Mouse (Mus musculus) heart, adult 8-10 months (tissue): ENCODE data around the gene Fam178b. TPM values are rescaled to one million over a fixed set of nuclear protein-coding genes. Genes with fewer than 3 reads are reported as not detected.

Source experiments
- DNase-seq: peaks from one replicate; pipeline ENCODE4 v3.0.0; 2022; ENCODE audit warnings: low spot score
- total RNA-seq, 4 experiments: library from RNA; stranded (reverse); gene quantifications; 2 replicates each; pipeline ENCODE4 v1.2.4; 2022

Fam178b gene
- total RNA-seq, 4 experiments from 2014 or later, result 0.44 to 0.62 TPM; not detected in 2

DNA sequence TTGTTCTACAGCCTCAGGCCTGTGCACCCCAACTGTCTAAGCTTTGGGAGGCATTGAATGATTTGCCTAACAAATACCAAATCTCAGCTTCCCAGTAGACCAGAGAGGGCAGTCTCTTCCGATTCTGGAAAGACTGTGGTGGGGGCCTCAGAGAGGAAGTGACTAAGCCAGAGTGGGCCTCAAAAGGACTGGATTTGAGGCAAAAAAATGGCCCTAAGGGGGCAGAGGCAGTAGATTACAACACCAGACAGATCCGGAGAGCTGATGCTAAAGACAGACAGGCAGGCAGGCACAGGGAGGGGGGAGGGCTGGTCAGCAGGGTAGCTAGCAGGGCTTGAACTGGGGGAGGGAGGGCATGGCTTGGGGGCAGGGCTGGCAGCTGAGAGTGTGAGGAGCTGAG, 116.6 kb downstream of the Fam178b start:
- DNase-seq, result no peak

DNA sequence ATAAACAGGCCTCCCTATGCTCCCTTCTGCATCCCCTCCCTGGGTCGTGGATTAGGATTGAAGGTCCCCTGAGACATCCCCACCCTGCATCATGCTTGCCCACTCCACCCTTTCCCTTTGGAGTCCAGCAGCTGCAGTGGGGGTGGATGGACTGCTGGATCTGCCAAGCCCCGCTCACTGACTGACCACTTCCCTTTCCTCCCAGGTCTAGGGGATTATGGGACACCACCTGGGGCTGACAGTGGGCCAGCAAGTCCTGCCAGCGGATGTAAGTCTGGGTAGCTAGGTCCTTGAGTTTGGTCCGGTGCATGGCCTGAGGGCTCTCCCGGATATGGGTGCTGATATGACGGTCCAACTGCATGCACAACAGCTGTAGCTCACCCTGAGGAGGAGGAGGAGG, 118.9 kb downstream of the Fam178b start:
- DNase-seq, result peak; percentile 74

DNA sequence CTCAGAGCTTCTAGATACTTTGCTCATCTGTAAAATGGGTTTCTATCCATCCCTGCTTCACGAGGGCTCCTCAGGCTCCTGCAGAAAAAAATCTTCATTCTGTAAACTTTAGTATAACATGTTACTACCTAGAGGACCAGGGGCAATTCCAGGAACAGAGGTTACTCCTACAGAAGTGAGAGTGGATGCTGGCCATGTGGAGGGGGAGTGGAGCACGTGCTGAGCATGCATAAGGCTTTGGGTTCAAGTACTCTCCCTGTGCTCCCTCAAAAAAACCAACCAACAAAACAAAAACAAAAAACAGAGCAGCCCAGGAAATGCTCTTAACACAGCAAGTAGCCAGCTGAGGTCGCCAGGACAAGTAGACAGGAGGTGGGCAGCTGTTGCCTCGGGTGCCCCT, 119.4 kb downstream of the Fam178b start:
- no peak for DNase-seq

DNA sequence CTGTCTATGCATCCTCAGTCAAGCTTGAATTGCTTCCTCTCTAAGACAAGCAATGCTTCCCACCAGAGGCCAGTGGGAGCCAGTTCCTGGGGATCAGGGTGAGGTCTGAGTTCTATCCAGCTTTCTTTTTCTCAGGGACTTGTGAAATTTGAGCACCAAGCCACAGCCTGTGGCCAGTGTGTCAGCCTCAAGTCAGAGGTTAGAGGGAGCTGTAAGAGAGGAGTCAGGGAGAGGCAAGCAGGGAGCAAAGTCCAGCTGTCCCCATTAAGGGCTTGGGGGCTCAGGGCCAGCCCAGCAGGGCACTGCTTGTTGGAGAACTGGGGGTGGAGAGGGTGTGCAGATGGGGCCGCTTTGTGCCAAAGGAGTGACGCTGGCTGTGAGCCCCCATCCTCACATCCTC, 119.8 kb downstream of the Fam178b start:
- no peak for DNase-seq

- no peak for DNase-seq
These were observed 120.6 kb downstream of the Fam178b start for GRCm38 (mm10) chr1:36562388-36562787.

DNA sequence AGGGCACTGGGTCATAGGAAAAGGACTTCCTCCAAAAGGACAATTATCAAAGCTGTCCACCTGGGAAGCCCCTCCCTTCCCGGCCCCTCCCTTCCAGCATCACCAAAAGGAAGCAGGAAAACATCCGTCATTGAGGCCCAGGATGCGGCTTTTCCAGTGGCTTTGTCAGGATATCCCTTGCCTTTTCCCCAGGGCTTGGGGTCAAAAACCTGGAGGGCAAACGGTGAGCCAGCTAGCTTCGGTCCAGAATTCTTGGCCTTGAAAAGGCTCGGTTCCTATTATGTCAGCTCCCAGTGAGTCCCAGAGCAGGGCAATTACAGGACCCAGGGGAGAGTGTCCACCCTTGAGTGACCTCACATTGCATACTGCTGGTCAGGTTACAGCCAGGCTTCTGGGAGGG, 122.1 kb downstream of the Fam178b start:
- DNase-seq, result peak; percentile 74

GRCm38 (mm10) chr1:36559888-36560287, 123.1 kb downstream of the Fam178b start:
- DNase-seq, result no peak

GRCm38 (mm10) chr1:36559256-36559655, 123.7 kb downstream of the Fam178b start:
- DNase-seq, result no peak

DNA sequence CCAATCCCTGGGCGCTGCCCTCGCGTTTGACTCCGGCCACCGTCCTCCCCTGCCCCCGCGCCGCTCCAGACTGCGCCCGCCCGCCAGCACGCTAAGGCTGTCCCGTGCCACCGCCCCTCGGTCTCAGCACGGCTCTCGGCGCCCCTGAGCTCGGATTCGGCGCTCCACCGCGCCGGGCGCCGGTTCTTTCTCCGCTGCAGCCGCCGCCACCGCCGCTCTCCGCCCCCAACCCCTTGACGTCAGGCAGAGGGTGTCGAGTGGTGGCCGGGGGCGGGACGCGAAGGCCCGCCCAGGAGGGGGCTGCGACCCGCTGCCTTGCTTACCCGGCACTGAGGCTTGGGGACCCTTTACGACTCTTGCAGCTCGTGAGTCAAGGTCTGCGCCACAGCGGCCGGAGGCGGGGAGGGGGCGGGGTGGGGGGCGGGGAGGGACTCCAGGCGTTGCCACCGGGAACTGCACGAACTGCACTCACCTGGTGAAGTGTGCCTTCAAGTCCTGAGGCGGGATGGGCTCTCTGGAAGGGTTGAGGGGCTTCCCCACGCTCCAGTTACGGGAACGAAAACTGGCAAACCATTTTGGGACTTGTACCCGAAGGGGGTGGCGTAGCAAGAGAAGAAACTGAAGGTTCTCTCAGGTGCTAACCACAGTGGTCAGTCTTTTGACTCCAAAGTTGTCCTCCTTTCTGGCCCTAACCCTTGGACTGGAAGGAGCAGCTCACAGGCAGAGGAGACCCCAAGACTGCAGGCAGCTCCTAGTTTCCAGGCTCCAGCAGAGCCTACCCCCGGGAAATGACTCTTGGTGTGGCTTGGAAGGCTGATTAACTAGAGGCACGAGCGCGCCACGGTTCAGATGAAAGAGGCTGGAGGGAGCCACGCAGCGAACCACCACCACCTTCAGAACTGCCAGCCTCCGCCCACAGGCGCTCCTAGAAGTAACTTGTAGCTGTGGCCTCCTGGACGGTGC, 124.7 kb downstream of the Fam178b start, which contains the start of gene Sema4c:
Gene Sema4c, minus strand, starts transcription at position 319 of the 963 bp plus-strand sequence.
- DNase-seq, result no peak

GRCm38 (mm10) chr1:36557457-36558011, 125.4 kb downstream of the Fam178b start:
- peak; percentile 87 for DNase-seq

DNA sequence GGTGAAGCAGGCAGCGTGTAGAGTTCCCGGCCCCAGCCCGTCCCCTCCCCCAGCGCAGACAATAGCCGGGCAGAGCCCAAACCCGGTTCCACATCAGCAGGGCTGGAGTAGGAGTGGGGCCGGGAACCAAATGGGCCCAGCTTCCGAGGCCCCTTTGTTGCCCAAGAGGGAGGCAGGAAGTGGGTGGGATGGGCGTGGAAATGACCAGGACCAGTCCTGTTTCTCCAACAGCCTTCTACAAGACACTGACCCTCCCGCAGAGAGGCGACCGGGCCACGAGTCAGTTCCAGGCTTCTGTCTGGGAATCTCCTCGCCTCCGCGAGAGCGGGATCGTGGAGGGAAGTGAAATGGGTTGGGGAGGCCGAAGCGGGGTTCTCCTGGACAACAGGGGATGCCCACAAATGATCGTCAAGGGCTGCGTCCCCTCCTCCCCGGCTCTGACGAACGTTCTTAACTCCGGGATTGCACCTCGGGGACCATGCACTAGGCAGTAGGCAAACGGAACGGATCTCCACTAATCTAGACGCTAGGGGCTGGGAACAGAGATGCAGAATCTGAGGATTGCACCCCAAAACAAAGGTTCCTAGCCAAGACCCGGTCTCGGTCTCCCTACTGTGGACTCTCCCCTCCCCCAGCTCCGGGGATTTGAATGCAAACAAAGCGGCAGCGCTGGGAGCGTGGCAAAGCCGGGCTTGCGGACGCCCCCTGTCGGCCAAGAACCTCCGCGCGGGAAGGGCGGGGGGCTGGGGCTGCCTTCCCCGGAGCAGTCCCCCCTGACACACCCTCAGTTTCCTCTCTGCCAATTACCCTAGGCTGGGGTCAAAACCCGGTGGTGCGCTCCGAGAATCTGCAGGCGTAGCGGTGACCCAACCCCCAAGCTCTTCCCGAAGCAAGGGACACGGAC, 126.2 kb downstream of the Fam178b start:
- peak; percentile 92 for DNase-seq

DNA sequence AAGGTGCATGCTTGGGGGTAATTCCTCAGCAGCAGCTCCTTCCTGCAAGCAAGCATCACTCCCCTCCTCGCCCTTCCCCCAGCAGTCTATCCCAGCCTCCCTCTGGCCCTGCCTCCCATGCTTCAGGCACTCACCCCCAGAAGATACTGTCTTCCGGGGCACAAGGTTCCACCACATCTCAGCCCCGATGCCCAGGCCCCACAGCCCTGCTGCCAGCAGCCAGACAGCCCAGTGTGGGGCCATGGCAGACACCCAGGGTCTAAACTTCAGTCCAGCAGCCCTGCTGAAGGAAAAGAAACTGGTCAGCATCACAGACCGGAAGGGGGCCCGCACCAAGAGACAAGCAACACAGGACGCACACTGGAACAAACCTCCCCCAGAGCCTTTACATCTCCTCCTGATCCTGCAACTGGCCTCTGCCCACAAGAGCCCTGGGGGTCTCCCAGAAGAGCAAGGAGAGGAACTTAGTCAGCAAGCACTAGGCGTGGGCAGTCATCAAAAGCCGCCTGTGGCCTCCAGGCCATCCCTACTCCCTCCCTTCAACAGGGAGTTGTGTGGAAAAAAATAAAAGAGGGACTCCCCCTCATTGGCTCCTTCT, 127.1 kb downstream of the Fam178b start:
- DNase-seq, result no peak

DNA sequence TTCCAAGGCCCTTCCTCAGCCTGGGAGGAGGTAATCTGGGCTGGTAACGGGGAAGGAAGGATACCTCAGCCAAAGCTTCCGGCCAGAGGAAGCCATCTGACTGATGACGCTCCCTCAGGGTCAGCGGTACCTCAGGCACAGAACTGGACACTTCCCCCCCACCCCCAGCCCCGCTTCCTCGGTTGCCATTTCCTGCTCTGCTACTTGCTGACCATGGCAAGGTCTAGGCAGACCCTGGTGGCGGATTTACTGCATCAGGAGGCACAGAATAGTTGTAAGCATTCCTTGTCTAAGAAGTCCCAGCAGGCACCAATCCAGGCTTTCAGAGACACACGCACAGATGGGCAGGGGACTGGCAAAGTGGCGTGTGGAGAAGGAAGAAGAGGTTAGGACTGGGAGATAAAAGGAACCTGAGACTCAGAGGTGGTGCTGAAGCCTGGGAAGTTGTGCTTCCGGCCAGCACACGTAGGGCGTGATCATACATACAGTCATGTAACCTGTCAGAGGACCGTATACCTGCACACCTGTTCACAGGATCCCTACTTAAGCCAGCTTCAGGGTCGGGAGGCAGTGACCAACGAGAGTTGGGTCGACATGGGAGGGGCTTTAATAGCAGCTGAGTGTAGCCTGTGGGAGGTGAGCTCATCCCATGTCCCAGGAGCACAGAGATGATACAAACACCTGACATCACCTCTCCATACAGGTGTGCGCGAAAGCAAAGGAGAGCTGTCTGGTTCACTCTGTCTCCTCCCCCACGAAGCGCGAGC, 128.2 kb downstream of the Fam178b start:
- DNase-seq, result no peak

DNA sequence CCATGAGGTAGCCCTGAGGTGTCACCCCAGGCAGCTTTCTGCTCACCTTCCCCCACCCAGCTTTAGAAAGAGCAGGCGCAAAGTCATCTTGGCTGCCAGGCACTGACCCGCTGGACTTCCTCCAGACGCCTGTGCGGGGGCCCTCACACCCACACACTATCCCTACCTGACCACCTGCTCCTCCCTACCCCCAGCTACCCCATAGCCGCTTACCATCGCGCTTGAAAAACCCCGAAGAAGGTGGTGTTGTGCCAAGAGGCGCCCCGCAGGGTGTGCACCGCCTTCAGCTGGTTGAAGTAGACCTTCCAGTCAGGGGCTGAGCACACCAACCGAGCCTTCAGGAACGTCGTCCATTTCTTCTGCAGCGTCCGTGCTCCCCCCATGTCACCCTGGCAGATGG, 130.5 kb downstream of the Fam178b start:
- DNase-seq, result no peak

DNA sequence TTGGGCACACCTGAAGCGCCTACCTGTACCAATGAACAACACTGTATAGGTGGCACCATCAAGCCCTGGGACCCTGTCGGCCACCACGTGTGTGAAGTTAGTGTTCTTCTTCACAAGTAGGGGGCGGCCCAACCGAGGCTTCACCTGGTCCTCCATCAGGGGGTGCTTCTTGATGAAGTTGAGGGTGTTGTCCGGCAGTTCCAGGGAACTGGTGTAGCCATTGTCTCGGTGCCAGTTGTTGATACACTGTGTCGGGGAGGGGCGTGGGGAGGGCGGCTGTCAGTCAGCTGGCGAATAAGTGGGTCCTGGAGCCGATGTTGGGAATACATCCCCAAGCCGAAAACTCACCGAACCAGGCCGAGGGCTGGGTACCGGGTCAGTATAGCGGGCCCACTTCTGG, 131.1 kb downstream of the Fam178b start:
- DNase-seq, result no peak

DNA sequence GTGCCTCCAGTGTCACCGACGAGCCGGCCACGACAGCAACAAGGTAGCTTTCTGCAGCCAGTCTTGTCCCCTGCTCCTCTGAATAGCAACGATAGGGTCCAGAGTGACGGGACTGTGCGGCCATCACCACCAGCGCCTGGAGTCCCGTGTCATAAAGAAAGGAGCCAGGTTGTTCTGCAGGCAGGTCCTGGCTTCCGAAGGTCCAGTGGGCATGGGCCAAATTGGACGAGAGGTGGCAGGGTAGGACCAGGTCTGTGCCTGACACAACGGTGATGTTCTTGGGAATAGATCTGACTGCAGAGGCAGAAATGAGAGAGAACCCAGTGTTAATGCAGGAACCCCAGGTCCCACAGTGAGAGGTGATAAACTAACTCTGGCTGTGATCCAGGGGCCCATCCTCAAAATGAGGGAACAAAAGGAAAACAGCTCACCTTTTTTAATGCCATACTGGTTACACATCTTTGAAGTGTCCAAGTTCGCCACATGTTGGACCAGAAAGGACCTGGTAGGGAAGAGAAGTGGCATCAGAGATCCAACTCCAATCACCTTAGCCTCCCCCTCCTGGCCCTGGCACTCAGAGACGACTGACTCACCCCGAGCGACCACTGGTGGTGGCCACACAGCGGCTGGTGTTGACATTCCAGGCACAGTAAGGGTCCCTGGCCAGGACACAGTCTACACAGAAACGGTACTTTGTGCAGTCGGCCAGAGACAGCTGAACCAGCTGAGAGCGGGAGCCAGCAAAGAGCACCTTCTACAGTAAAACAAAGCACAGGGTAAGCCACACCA, 132.7 kb downstream of the Fam178b start:
- no peak for DNase-seq

GRCm38 (mm10) chr1:36549491-36549890, 133.5 kb downstream of the Fam178b start:
- no peak for DNase-seq

GRCm38 (mm10) chr1:36548771-36549170, 134.2 kb downstream of the Fam178b start:
- DNase-seq, result no peak

- DNase-seq, result no peak
These were observed 134.9 kb downstream of the Fam178b start for GRCm38 (mm10) chr1:36547981-36548598.
